Mouse (Mus musculus): Measurements from ENCODE around the gene Arhgap11a.

Gene Arhgap11a

DNA sequence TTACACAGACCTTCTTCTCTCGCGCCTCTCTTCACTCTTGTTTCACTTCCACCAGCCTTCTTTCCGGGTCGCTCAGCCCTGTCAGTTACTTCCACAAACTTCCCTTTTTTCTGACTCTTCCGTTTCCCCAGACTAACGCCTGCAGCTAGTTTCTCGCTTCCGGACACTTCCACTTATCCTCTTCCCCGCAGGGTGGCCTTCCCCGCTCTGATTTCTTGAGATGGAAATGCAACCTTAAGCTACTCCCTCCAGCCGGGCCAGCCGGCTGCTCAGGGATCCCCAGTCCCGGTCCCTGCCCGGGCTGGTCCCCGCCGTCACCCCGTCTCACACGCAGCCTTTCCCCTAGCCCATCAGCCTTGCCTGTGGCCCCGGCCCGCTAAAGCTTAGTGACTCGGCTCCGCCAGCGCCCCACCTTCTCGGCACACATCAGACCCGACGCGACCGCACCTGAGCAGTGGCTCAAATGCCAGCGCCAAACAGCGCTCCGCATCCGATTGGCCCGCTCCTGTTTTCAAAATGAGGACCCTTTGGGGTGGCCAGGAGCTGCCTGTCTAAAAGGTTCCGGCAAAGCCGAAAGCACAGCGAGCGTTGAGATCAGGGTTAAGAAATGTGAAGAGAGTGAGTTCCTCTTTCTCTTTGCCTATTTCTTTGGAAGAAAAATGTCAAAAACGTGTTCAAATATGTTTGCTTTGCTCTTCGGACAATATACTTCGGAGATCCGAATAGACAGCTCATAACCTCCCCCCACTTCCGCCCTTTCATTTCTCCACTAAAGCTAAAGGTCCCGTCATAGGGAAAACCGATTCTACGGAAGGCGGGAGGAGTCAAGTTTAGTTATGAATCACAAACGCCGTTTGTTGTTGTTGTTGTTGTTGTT lies at the start of gene Arhgap11a:
TSS of gene Arhgap11a (minus strand) at position 417 of the 877 bp plus-strand sequence.
- DNase-seq (ENCODE audit: low spot score in 2 of 2), result peak; percentile 85 to 92

DNA sequence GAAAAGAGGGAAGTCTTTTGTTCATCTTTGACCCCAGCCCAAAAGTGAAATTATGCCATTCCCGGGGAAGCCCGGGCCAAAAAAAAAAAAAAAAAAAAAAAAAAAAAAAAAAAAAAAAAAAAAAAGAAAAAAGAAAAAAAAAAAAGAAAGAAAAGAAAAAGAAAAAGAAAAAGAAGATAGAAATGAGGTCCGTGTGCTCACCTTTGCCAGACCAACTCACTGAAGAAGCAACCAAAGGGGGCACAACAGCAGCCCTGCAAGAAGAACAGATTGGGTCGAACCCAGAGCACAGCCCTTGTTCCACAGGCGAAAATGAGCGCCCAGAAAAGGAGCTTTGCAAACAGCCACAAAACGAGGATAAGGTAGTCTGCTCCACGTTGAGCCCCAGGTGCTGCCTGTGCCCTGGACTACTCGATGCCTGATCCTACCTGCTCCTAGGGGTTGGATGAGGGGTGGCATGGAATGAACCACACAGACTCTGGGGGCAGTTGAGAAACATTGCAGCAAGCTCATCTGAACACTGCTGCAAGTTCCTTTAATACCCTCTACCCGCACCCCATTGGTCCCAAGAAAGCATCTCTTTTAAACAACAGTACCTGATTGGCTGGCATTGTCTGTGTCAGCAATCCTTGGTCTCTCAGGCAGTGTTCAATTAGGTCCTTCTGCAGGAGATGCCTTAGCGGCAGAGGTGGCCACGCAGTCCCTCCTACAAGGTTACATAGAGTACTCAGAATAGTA lies 45.1 kb upstream of the Arhgap11a start:
- DNase-seq (ENCODE audit: low spot score in 2 of 2), result no peak

DNA sequence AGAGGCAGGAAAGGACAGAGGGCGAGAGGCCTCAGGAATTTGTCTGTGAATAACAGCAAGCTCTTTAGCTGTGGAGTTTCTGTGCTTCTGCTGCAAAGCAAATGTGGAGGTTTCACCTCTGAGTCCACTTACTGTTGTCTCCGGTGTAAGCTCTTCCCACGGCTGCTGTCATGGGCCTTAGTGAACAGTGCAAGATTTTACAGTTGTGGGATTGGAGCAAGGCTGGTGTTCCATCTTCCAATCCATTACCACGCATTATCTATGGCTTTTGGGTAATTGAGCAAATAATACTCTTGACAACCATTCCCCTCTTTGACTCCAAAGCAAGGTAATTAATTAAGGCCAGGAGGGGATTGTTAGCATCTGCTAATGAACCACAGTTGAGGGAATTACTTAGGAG lies 38.7 kb upstream of the Arhgap11a start:
- DNase-seq (ENCODE audit: low spot score in 2 of 2), result no peak

DNA sequence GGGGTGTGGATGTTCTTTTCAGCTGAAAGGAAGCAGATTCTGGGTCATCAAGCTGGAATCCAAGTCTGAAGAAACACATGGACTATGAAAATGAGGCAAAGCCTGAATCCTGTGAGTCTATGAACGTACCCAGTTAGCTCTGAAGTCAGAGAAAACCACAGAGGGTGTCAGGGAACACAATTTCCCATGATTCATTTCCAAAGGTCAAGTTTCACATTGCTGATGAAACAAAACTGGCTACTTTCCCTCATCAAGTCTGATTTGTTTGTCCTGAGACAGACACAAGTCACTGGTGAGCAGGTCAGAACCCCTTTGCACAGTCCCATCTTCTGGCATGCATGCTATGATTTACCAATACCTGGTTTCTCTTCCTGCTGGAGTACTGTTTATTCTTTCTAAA lies 37.6 kb upstream of the Arhgap11a start:
- DNase-seq (ENCODE audit: low spot score in 2 of 2), result no peak

DNA sequence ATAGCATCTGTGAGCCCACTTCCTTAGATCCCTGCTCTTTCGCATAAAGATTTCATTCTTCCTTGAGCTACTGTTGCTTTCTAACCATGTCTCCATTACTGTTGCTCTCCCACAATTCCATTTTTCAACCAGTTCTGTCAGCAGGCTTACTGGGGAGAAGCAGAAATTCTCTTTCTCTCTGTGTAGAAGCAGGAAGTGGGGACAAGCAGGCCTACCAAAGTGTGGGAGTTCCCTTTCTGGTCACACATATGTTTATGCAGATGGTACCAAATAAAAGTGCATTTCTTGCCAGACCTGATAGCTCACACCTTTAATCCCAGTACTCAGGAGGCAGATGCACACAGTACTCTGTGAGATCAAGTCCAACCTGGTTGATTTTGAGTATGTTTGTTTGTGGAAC lies 21.7 kb upstream of the Arhgap11a start:
- no peak for DNase-seq (ENCODE audit: low spot score in 2 of 2)

DNA sequence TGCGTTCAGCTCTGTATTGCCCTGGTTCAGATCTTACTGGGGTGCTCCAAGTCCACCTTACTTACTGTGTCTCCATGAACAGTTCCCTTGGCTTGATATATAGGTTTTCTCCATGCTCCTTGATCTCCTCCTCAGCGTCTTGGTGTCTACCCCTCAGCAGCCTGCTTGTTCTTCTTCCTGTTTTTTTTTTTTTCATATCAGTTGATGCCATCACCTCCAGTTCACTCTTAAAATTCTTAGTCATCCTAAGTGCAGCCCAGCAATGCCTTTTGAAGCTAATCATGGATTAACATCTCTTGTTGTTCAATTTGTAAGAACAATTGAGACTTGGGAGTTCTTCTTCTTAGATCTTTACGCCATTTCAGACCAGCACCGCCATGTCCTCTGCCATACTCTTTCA lies 19.9 kb upstream of the Arhgap11a start:
- DNase-seq (ENCODE audit: low spot score in 2 of 2), result no peak

DNA sequence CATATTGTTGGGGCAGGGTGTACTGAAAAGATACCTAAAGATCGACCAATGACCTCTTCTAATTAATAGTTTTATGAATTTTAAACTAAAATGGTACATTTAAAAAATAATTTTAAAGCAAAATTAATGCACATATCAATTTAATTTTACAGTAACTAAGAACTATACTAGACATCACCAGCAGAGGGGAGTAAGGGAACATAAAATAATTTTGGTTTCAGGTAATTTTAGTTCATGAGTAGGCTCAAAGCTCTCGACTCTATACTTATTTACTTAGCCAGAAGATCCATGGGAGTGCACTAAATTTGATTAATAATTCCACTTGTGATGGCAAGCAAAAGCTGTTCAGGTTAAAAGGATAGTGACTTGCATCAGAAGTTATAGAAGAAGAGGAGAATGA lies 17.7 kb upstream of the Arhgap11a start:
- no peak for DNase-seq (ENCODE audit: low spot score in 2 of 2)

DNA sequence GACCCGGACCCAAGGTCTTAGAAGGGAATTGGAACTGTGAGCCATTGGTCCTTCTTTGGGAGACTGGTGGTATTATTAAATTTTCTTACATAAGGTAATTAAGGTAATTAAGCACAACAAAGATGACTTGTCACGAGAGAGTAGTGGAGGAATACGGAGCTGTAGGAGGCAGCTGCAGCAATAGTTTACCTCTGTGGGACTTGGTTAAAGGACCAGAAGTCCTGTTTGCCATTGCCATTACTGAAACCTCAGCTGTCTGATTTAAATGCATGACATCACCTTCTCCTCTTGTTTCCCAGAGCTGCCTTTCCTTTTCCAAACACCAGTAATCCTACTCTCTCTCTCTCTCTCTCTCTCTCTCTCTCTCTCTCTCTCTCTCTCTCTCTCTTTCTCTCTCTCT lies 680 bp upstream of the Arhgap11a start:
- peak in 1 of 2 experiments; percentile 6 for DNase-seq (ENCODE audit: low spot score in 2 of 2)

DNA sequence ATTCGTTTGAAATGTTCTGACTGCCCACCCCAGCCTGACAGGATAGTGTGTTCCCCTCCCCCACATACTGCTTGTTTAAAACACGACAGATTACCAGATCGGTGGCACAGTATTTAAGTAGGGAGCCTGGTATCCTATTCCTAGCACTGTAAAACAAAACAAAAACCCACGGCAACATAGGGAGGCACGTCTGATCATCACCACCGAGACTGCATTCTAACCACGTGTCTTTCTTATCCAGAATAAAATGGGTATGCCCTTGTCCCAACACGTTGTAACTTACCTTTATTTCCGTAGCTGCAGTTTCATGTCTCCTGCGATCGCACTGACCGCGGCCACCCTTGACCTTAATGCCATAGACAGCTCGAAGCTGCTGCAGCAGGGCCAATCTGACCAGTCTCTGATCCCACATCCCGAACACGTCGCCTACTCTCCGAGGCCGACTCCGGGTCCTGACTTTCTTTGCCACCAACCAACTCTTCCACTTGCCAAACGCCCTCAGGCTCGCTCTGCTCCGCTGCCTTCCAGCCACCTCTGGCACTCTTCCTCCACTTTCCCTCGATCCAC lies 700 bp downstream of the Arhgap11a start:
- DNase-seq (ENCODE audit: low spot score in 2 of 2), result peak in 1 of 2 experiments; percentile 11

DNA sequence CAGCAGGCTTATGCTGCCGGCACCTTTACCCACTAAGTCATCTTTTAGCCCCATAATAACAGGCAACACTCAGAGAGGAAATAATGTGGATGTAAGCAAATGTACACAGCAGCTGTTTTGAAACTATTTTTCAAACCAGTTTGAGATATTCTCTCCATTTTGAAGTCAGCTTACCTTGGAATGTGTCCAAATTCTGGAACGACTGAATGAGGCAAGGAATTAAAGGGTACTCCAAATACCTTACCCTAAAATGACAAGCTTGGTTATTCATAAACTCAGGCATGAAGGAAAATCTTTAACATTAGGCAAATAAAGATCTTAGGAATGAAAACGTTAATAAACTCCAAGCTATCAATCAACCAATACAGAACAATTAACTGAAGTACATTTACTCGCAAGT lies 3.4 kb downstream of the Arhgap11a start:
- DNase-seq (ENCODE audit: low spot score in 2 of 2), result no peak

DNA sequence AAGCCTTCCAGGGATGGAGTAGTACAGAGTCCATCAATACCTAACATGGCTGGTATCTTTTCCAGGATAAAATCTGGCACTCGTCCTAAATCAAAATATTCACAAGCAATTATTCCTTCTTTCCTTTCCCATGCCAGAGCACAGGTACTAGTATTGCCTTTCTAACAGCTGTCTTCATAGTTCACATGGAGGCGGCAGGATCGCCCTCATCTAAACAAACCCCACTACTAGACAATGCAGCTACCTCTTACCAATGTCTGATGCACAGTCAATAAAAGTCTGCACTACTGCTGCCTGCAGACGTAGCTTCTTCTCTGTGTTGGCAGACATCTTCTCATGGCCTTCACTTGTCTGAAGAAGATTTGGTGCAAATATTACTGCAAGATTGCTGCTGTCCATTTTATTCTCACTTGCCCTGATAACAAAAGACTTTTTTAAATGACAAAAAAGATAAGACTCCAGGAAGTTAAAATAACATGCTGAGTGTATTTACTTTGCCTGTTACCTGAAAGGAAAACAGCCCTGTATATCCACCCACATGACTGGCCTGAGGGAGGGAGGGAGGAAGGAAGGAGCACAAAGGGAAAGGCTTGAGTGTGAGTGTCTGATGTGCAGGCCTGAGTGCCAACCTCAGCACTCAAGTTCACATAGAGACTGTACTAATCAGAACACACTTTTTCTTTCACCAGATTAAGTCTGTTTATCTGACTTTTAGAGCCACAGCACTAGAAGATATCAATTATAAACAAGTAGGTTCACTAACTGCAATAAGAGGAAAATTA lies 6.6 kb downstream of the Arhgap11a start:
- DNase-seq (ENCODE audit: low spot score in 2 of 2), result no peak

DNA sequence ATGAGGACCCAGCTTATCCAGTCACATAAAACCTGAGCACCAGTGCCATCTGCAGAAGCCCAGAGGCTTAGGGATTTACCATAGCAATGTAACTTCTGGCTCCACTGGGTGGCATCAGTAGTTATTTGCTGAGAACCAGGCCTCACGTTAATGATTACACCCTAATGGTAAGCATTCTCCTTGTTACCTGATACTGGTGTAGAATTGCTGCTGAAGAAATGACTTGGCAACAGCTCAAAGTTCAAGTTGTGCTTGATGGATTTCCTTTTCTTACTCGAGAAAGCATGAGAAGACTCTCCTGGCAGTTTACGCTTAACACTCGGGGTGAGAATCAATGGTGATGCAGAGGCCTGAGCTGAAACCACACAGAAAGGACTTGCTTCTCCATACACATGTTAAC lies 9.0 kb downstream of the Arhgap11a start:
- DNase-seq (ENCODE audit: low spot score in 2 of 2), result no peak

DNA sequence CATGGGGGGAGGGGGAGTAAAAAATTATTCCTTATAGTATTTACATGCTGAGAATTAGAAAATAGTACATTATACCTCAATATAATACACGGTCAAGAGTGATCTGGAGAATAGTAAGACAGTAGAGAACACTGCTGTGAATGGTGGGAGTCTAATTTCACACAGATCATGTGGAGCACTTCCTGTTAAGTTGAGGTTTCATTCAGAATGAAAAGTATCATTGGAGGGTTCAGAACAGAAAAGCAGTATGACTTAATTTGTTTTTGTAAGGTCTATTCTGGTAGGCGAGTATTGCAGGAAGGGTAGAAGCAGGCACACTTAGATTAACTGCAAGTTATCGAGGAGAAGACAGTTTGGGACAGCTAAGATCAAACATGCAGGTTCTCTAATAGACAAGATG lies 13.2 kb downstream of the Arhgap11a start:
- no peak for DNase-seq (ENCODE audit: low spot score in 2 of 2)

DNA sequence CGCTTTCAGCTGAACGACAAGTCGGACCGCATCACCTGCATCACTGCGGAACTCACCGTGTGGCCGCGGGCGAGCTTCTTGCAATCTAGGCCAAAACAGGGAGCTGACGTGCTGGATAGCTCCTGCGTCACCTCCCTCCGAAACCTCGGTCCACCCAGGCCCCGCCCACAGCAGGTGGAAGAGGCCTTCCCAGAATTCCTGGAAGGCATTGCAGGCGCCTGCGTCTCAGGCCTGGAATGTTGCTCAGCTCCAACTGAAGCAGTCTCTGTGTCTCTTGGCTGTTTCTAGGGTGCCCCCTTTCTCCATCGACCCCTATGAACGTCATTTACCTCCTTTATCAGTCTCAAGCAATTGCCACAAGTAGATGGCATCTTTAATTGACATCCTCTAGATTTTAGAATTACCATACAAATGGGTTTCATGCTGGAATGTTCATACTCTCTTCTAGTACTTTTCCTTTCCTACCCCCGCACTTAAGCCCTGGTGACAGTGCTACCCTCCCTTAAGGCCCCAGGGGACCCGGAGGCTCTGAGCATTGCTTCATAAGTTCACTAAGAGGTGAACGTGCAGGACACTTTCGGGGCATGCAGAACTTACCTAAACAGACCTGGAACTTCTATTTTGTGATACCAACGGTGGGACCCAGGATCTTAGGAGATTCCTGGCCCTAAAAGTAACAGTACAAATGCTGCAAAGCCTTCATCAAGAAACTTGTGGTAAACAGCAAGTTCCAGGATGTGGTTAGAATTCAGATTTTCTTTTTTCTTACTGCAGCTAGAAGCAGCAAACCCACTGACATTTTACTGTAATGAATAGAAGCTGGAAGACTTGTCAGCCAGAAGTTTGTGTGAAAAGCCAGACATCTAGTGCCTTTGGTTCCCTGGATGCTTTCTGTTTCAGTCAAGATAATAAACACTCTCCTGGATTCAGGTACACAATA lies 19.2 kb downstream of the Arhgap11a start, which contains the start of gene Scg5:
TSS of gene Scg5 (minus strand) at position 179 of the 940 bp plus-strand sequence.
- no peak for DNase-seq (ENCODE audit: low spot score in 2 of 2)

DNA sequence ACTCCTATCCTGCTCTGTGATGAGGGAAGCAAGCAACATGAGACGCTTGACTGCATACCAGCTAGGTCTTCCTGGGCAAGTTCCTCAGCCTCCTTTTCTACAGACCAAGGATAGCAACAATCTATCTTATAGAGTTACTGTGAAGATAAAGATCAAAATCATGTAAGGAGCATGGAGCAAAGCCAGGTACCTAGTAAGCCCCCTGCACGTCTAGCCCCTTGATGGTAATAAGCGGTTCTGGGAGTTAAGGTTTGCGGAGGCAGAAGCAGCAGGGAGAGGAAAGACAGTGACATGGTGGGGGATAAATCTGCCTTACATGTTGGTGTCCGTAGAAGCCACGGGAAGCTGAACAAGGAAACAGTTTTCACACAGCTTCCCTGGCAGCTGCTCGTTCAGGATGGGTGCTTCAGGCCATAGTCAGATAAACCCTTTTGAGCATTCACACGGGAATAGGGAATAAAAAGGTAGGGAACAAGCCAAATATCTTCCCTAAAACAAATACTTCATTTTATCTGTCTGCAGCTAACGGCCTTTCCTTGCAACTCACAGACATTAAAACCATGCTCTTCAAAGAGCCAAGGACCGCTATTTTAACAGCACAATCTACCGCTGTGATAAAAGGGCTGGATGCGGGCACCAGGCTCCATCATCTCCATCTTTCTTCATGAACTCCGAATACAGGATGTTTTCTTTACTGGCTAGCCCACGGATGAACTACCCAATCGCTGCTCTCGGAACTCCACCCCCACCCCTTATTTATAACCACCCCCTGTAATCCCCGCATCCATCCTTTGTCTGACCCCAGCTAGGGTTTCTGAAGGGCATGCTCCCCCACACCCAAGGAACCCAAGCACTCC lies 20.1 kb downstream of the Arhgap11a start:
- no peak for DNase-seq (ENCODE audit: low spot score in 2 of 2)

DNA sequence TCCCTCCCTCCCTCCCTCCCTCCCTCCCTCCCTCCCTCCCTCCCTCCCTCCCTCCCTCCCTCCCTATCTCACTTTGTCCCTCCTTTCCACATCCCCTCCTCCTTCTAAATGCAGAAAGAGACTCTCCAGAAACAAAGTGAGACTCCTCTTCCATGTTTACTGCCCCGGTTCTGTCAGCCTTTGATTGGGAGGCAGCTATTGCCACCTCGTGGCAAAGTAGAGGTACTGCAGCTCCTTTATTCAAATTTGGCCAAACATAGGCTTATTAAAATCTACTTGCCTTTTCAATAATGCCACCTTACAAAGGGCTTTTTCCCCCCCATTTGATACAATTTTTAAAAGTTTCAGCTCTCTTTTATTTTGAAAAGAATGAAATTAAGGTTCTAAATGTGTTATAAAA lies 24.6 kb downstream of the Arhgap11a start:
- DNase-seq (ENCODE audit: low spot score in 2 of 2), result no peak

DNA sequence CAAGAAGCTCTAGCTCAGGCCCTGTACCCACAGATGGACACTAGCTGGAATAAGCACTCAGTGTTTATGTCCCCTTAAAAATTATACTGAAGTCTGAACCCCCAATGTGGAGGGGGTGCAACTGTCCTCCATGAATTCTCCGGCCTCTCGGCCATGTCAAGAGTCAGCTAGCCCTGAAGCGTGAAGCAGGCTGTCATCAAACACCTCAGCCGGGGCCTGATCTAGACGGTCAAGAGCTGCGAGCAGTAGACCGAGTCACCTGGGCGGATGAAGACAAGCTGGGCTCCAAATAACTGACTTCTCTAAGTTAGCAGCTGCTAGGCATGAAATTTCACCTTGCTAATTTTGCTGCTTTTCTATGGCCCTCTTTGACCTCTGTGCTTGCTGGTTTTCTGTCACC lies 26.1 kb downstream of the Arhgap11a start:
- DNase-seq (ENCODE audit: low spot score in 2 of 2), result no peak

DNA sequence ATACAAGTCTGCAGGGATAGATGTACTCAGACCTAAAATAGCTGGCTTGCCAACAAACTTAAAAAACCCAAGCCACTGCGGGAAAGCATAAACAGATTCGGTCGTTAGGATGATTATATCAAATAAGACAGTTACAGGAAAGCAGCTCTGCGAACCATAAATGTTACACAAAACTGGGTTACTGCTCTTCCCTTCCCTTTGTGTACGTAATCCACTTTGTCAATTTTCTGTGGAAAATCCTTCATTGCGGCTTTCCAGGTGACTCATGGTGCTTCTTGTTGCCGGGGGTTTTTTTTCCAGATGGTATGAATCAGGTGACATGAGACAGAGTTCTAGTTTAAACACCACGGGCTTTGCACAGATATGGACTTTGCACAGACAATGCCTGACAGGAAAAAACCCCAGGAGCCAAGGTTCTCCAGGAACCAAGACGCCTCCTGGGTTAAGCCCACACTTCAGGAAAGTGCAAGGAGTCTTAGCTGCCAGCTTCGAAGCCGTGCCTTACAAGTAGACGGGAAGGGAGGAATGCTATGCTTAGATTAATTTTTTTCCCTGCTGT lies 27.2 kb downstream of the Arhgap11a start:
- DNase-seq (ENCODE audit: low spot score in 2 of 2), result no peak

DNA sequence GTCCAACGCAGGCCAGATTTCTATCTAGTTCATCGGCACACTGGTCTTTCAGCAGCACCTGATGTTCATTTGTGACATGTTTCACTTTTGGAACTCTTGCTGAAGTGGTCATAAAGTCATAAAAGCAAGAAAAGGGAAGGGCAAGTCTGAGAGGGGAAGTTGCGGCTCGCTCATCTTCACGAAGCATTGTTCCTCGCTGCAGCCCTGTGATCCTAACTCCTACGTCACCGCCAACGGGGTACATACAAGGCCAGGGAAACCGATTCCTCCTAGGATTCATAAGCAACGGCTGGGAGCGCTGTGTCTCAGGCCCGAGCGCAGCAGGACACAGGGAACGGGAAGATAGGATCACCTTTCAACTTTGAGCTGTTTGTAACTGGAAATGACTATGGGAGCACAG lies 28.3 kb downstream of the Arhgap11a start:
- no peak for DNase-seq (ENCODE audit: low spot score in 2 of 2)
